In genomic region chr11:105126520-105127029, GRCm38 (mm10) we compare ENCODE assay signal across 8 mouse cellular contexts. TPM values are rescaled to one million over a fixed set of nuclear protein-coding genes. Genes with fewer than 3 reads are reported as not detected.
DNase-seq lines count a peak whose midpoint lies in the region; ATAC-seq lines count a peak whose summit lies in the region.

No protein-coding gene starts in this region.

- peaks cover 29% of the 10 kb centered on the region for H3K36me3 ChIP-seq in heart, embryonic 10.5 days
- peaks cover 3% of the 10 kb centered on the region; the same call in 1 of the 2 replicates for H3K36me3 ChIP-seq in limb, embryonic 11.5 days (ENCODE audit: control insufficient read depth, insufficient read depth, low read length)
- H3K36me3 ChIP-seq in neural tube, embryonic 13.5 days: peaks cover 23% of the 10 kb centered on the region

- H3K27ac ChIP-seq in heart, embryonic 10.5 days: peak overlapping the region; percentile 87
- H3K27ac ChIP-seq in limb, embryonic 11.5 days (replicated peaks; ENCODE audit: low read depth, low read length): no peak overlapping the region
- no peak overlapping the region for H3K27ac ChIP-seq in neural tube, embryonic 13.5 days (replicated peaks)

- H3K9me3 ChIP-seq in heart, embryonic 10.5 days: no peaks in the 10 kb centered on the region
- no peaks in the 10 kb centered on the region for H3K9me3 ChIP-seq in limb, embryonic 11.5 days (ENCODE audit: control insufficient read depth, low read length)
- H3K9me3 ChIP-seq in neural tube, embryonic 13.5 days: no peaks in the 10 kb centered on the region

- WGBS in heart, embryonic 10.5 days: under 1% methylated on average over 49 of the region's 49 CpGs
- WGBS in limb, embryonic 11.5 days: under 1% methylated on average over 47 of the region's 49 CpGs
- 1% methylated on average over 49 of the region's 49 CpGs for WGBS in neural tube, embryonic 13.5 days

- ATAC-seq in limb, embryonic 11.5 days (ENCODE audit: insufficient number of reproducible peaks, low FRiP score, low TSS enrichment, low read depth): peak; percentile 7; the same call in 1 of the 2 replicates
- peak; percentile 38 for ATAC-seq in neural tube, embryonic 13.5 days (ENCODE audit: low read depth)

- H3K4me3 ChIP-seq in heart, embryonic 10.5 days: peak overlapping the region; percentile 89
- H3K4me3 ChIP-seq in limb, embryonic 11.5 days (ENCODE audit: low read depth, low read length): peak overlapping the region; percentile 99
- peak overlapping the region; percentile 98 for H3K4me3 ChIP-seq in neural tube, embryonic 13.5 days

- H3K27me3 ChIP-seq in heart, embryonic 10.5 days (ENCODE audit: insufficient read depth, poor library complexity, severe bottlenecking): no peaks in the 10 kb centered on the region
- H3K27me3 ChIP-seq in limb, embryonic 11.5 days (ENCODE audit: control insufficient read depth, insufficient read depth, low read length): no peaks in the 10 kb centered on the region
- no peaks in the 10 kb centered on the region for H3K27me3 ChIP-seq in neural tube, embryonic 13.5 days

- no peak for DNase-seq in heart, embryonic 10.5 days (ENCODE audit: low spot score)
- DNase-seq in heart, postnatal 4 days: no peak
- peak; percentile 58 for DNase-seq in thymus, postnatal 4 days
- no peak for DNase-seq in thymus, postnatal 36 days
- no peak for DNase-seq in limb, embryonic 11.5 days (ENCODE audit: low spot score)
- no peak for DNase-seq in urinary bladder, adult 2 months (ENCODE audit: low spot score)
- DNase-seq in cerebellum, adult 8-10 months: no peak

- H3K9ac ChIP-seq in limb, embryonic 11.5 days (ENCODE audit: low read length): peak overlapping the region; percentile 72
- peak overlapping the region; percentile 82 for H3K9ac ChIP-seq in neural tube, embryonic 13.5 days

- peaks cover 10% of the 10 kb centered on the region for H3K4me1 ChIP-seq in heart, embryonic 10.5 days
- H3K4me1 ChIP-seq in limb, embryonic 11.5 days (ENCODE audit: control insufficient read depth, insufficient read depth, low read length): peaks cover 9% of the 10 kb centered on the region
- peaks cover 18% of the 10 kb centered on the region for H3K4me1 ChIP-seq in neural tube, embryonic 13.5 days (replicated peaks)

- H3K4me2 ChIP-seq in limb, embryonic 11.5 days (ENCODE audit: low read depth, severe bottlenecking): peak overlapping the region; percentile 70
- H3K4me2 ChIP-seq in neural tube, embryonic 13.5 days: peak overlapping the region; percentile 97

RNA-seq across cellular contexts. Expression of gene Mettl2, which starts 0.3 kb away (rescaled TPM):
- 30.8 and 42.5 TPM in 2 replicates for polyA plus RNA-seq in heart, embryonic 10.5 days (2016; fragmentation: Nextera tagmentation; extraction: Ambion mirVana)
- total RNA-seq in heart, postnatal 4 days (2021): 10 to 100 TPM; 16.2 TPM
- polyA plus RNA-seq in limb, embryonic 11.5 days (2014; fragmentation: Nextera tagmentation; extraction: Ambion mirVana): 49.8 and 58.5 TPM in 2 replicates
- polyA plus RNA-seq in neural tube, embryonic 13.5 days (2015; fragmentation: Nextera tagmentation; extraction: Ambion mirVana): 30.8 and 34.9 TPM in 2 replicates
- 22.1 and 30.5 TPM in 2 replicates for polyA plus RNA-seq in urinary bladder, adult 2 months (2012; rRNA removed)

RNA-seq across cellular contexts. Expression of gene Gm10842, which starts 20.1 kb away (rescaled TPM):
- not detected in 2 replicates for polyA plus RNA-seq in heart, embryonic 10.5 days (2016; fragmentation: Nextera tagmentation; extraction: Ambion mirVana)
- not detected for total RNA-seq in heart, postnatal 4 days (2021)
- not detected in 2 replicates for polyA plus RNA-seq in limb, embryonic 11.5 days (2014; fragmentation: Nextera tagmentation; extraction: Ambion mirVana)
- polyA plus RNA-seq in neural tube, embryonic 13.5 days (2015; fragmentation: Nextera tagmentation; extraction: Ambion mirVana): not detected in 2 replicates
- polyA plus RNA-seq in urinary bladder, adult 2 months (2012; rRNA removed): not detected in 2 replicates

RNA-seq across cellular contexts. Expression of gene Tlk2, which starts 52.0 kb away (rescaled TPM):
- 14.7 and 18.3 TPM in 2 replicates for polyA plus RNA-seq in heart, embryonic 10.5 days (2016; fragmentation: Nextera tagmentation; extraction: Ambion mirVana)
- total RNA-seq in heart, postnatal 4 days (2021): 10 to 100 TPM; 51.2 to 52.0 TPM
- 29.9 and 30.1 TPM in 2 replicates for polyA plus RNA-seq in limb, embryonic 11.5 days (2014; fragmentation: Nextera tagmentation; extraction: Ambion mirVana)
- polyA plus RNA-seq in neural tube, embryonic 13.5 days (2015; fragmentation: Nextera tagmentation; extraction: Ambion mirVana): 22.5 and 22.9 TPM in 2 replicates
- 37.9 and 39.6 TPM in 2 replicates for polyA plus RNA-seq in urinary bladder, adult 2 months (2012; rRNA removed)
